Mouse (Mus musculus) CD4-positive, CD25-positive, alpha-beta regulatory T cell, adult 4 months (primary cell): Measurements from ENCODE around the gene Cryzl2. TPM values are rescaled to one million over a fixed set of nuclear protein-coding genes. Genes with fewer than 3 reads are reported as not detected.

Source experiments
- ATAC-seq: one replicate; pipeline ENCODE4 v1.8.0; 2017
- polyA plus RNA-seq, 2 experiments: library from polyadenylated mRNA; unstranded; fragments of 100-300 nt; shearing (Covaris generic); gene quantifications; one replicate each; pipeline ENCODE4 v1.2.1; 2017

Gene Cryzl2
- polyA plus RNA-seq, 2 experiments from 2014 or later, result 6.9 to 10.1 TPM

GRCm38 (mm10) chr1:157480090-157480489 is 21.7 kb downstream of the Cryzl2 start:
- no peak for ATAC-seq

GRCm38 (mm10) chr1:157480901-157481300 is 22.5 kb downstream of the Cryzl2 start:
- no peak for ATAC-seq

DNA sequence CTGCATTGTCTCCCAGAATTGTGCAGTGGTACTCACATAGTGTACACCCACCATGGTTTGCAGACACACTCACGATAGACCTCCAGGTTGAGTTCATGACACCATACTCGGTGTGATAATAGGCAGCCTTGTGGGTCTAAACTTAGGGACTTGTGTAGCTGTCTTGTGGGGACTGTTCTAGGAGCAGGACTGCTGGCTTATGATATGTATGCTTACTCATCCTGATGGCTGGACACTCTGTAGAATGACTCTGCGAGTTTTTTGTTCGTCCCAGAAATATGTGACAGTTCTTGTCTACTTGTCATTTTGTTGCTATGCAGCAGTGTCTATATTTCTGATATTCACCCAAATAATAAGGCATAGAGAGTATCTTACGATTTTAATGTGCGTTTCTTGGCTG is 23.3 kb downstream of the Cryzl2 start:
- no peak for ATAC-seq

GRCm38 (mm10) chr1:157484161-157484560 is 25.8 kb downstream of the Cryzl2 start:
- no peak for ATAC-seq

GRCm38 (mm10) chr1:157500657-157501056 is 42.3 kb downstream of the Cryzl2 start:
- no peak for ATAC-seq

GRCm38 (mm10) chr1:157501352-157501945 is 43.1 kb downstream of the Cryzl2 start:
- no peak for ATAC-seq

GRCm38 (mm10) chr1:157503071-157503470 is 44.7 kb downstream of the Cryzl2 start:
- ATAC-seq, result no peak

GRCm38 (mm10) chr1:157506522-157506921 is 48.1 kb downstream of the Cryzl2 start, which contains the start of gene Sec16b:
Gene Sec16b (plus strand): TSS chr1:157506728.
- ATAC-seq, result no peak

- ATAC-seq, result no peak
Measured at GRCm38 (mm10) chr1:157506995-157507595, 48.7 kb downstream of the Cryzl2 start.

DNA sequence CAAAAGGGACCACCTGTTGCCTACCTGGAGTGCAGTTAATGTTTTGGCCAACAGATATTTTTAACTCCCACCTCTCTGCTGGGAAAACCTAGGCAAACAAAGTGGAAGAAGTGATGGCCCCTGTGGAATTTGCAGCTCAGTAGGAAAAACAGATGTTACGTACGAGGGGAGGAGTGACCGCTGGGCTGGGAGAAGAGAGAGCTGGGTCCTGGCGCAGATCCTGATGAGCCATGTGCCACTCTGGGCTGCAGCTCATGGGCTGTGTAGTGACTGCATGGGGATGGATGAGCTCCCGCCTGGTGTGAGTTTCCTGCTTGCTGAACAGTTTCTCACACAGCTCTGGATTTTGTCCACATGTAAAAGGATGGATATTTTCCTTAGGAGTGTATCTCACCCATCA is 49.4 kb downstream of the Cryzl2 start:
- ATAC-seq, result no peak

DNA sequence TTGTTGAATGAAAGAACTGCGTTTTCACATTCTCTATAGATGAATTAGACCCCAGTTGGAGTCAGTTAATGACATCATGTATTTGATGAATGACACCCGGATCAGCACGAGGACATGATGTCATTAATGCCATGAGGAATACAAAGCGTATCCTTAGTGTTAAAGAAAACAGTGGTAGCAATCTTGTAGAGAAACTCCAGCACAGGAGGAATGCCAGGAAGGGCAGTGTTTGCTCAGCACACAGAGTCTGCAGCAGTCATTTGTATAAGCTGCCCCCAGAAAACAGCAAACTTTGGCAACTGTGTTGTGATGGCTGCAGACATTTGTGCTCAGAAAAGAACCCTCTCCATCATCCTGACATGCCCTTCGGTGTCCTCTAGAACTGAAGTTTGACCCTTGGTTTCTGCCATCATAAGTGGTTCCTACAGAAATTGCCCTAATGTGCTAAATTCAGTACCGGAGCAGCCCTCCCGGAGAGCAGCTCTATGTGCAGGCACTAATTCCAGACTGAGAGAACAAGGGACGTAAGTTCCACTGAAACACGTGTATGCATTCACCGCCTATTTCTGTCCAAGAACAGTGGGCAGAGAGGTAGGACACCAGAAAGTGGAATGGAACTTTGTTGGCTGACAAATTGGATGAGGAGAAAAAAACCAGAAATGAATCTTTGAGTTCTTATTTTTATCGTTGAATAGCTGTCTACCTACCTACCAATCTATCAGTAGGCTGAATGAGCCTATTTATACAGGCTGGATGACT is 54.5 kb downstream of the Cryzl2 start:
- ATAC-seq, result no peak

GRCm38 (mm10) chr1:157513559-157513958 is 55.2 kb downstream of the Cryzl2 start:
- ATAC-seq, result no peak

- ATAC-seq, result no peak
Measured at GRCm38 (mm10) chr1:157514298-157514697, 55.9 kb downstream of the Cryzl2 start.

DNA sequence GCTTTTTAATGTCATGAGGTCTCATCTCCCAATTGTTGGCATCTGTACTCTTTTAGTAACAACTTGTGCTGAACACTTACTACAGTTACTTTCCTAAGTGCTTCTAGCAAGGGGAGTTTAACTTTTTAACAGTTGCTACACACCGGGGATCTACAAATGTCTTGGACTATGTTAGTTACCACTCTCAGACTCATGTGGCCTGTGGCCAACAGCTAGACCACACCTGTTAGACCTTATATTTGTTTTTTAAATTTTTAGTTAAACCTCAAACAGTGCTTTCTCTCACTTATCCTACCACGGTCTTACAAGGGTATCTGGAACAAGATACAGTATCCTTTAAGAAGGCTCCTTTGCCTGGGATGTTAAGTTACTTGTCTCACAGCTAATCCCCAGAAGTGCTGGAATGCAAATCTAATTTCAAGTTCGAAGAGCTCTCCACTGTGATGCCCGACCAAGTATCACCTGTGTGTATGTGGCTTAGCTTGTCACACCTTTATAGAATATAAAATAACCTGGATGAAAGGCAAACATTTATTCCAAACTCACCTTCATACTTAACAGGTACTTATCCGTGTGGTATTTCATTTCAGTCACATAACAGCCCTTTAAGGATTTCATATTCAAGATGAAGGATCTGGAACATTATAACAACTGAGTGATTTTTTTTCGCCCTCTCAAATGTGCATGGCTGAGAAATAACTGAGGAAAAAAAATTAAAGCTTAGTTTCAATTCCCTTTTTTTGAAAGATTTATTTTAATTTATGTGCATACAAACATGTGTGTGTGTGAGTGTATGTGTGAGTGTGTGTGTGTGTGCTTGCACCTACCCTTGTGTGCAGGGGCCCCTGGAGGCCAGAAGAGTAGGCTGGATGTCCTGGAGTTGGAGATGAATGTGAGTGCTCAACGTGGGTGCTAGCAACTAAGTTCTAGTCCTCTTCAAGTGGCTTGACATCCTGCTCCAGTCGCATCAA is 58.7 kb downstream of the Cryzl2 start:
- ATAC-seq, result no peak

DNA sequence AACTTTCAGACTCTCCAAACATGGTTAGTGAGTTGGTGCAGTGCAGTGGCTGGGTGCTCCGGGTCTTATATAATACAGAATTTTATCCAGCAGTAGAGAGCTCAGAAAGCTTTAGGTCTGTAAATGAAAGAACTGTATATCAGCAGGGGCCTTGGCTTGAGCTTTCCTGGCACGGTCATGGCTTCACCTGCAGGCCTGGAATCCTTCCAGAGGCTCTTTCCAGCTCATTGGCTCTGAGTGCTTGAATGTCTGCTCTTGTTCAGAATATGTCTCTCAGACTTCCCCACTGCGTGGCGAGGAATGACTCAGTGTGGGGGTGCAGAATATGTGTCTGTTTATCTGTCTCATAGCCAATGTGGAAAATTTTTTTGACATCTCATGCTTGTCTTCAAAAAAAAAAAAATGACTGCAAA is 59.7 kb downstream of the Cryzl2 start:
- no peak for ATAC-seq

DNA sequence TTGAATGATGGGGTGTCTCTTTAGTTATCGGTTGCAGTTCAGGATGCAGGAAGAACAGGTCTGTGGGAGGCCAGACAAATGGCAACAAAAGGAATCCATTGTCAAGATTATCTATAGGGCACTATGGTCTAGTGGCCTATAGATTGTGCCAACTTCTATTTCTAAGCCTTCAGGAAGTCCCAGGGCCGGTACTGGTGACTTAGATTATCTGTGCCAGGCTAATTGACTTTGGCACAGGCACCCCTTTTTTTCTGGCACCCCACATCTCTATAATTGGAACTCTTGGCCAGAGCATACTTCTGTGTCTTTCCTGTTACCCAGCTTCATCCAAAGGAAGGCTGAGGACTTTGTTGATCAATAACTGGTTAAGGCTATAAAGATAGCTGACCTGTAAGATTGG is 61.0 kb downstream of the Cryzl2 start:
- ATAC-seq, result no peak

GRCm38 (mm10) chr1:157522322-157522721 is 63.9 kb downstream of the Cryzl2 start:
- no peak for ATAC-seq

DNA sequence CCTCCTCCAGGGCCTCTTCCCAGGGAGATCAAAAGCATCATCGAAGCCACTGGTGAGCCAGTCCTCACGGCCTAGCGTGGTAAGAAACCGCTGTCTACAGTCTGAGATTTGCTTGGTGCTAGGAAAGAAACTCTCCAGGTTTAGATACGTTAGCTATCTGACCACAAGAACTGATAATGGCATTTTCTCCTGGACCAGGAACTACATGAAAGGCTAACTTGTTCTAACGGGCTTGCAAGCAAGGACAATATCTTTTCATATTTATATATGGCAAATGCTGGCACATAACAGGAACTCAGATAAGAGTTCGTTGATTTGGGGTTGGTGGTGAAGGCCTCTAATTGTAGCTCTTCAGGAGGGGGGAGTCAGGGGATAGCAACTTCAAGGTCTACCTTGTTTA is 66.4 kb downstream of the Cryzl2 start:
- ATAC-seq, result no peak

- ATAC-seq, result no peak
Measured at GRCm38 (mm10) chr1:157525692-157526354, 67.4 kb downstream of the Cryzl2 start.

- ATAC-seq, result no peak
Measured at GRCm38 (mm10) chr1:157526625-157527024, 68.2 kb downstream of the Cryzl2 start.

- no peak for ATAC-seq
Measured at GRCm38 (mm10) chr1:157532826-157533460, 74.6 kb downstream of the Cryzl2 start.

GRCm38 (mm10) chr1:157535571-157535970 is 77.2 kb downstream of the Cryzl2 start:
- no peak for ATAC-seq
